Mouse (Mus musculus) intestine, postnatal 0 days (tissue): ENCODE measurements around the gene Robo1. TPM values are rescaled to one million over a fixed set of nuclear protein-coding genes. Genes with fewer than 3 reads are reported as not detected.

Source experiments
- ATAC-seq: fragments of 200-750 bp; cut with Nextera tagmentation; 2 replicates; pipeline ENCODE4 v1.8.0; 2017; ENCODE audit warnings: mild to moderate bottlenecking, moderate TSS enrichment, moderate library complexity
- H3K27ac ChIP-seq: fragments of 300-500 bp; sonication (generic); 2 replicates; pipeline ENCODE4 v1.5.1; 2014; ENCODE audit warnings: mild to moderate bottlenecking, low read depth, low read length, moderate library complexity
- H3K27me3 ChIP-seq: fragments of 300-500 bp; sonication (generic); replicated peaks from 2 replicates; pipeline ENCODE4 v1.6.1; 2014; ENCODE audit warnings: low read length, mixed read lengths; ENCODE audit not compliant: control insufficient read depth, insufficient read depth
- H3K36me3 ChIP-seq: fragments of 300-500 bp; sonication (generic); 2 replicates; pipeline ENCODE4 v1.6.1; 2014; ENCODE audit warnings: mild to moderate bottlenecking, moderate library complexity; ENCODE audit not compliant: control insufficient read depth, insufficient read depth
- H3K4me1 ChIP-seq: fragments of 300-500 bp; sonication (generic); replicated peaks from 2 replicates; pipeline ENCODE4 v1.6.1; 2014; ENCODE audit warnings: antibody characterized with exemption, low read length, mixed read lengths; ENCODE audit not compliant: control insufficient read depth, insufficient read depth
- H3K4me2 ChIP-seq: fragments of 300-500 bp; sonication (generic); replicated peaks from 2 replicates; pipeline ENCODE4 v1.6.1; 2014; ENCODE audit warnings: low read depth, mild to moderate bottlenecking, moderate library complexity
- H3K4me3 ChIP-seq: fragments of 300-500 bp; sonication (generic); 2 replicates; pipeline ENCODE4 v1.5.1; 2014; ENCODE audit warnings: low read depth, low read length
- H3K9ac ChIP-seq: fragments of 300-500 bp; sonication (generic); 2 replicates; pipeline ENCODE4 v1.6.1; 2014; ENCODE audit warnings: mild to moderate bottlenecking, low read depth, low read length
- H3K9me3 ChIP-seq: fragments of 300-500 bp; sonication (generic); 2 replicates; pipeline ENCODE4 v1.6.1; 2016; ENCODE audit warnings: mixed run types; ENCODE audit not compliant: control insufficient read depth
- CTCF ChIP-seq: sonication (generic); IDR thresholded peaks from 2 replicates; pipeline ENCODE4 v1.5.1; 2016; ENCODE audit warnings: low read depth, mild to moderate bottlenecking, control low read depth, antibody characterized with exemption, moderate library complexity
- WGBS: fragments of 180-500 bp; shearing (Covaris S2); extraction: QIAGEN DNeasy Blood & Tissue Kit; methylation state at CpG from one replicate; pipeline ENCODE4 v1.1.7; 2014; 5-methylcytosine and 5-hydroxymethylcytosine counted together
- polyA plus RNA-seq: library from polyadenylated mRNA; unstranded; fragments of >200 nt; fragmentation: Nextera tagmentation; extraction: Ambion mirVana; gene quantifications from 2 replicates; pipeline ENCODE4 v1.2.1, GENCODE M21; 2015

Gene Robo1
- polyA plus RNA-seq, 1 experiment from 2014 or later, result 2.7 TPM

- no peak for TF ChIP-seq CTCF
- Histone ChIP-seq H3K4me1 (peaks cover 3% of the 10 kb centered on the region; the same call in 1 of the 2 replicates), H3K36me3 (no peaks in the 10 kb centered on the region; the same call in 1 of the 2 replicates), H3K27me3 (no peaks in the 10 kb centered on the region), H3K27ac (no peak overlapping the region), H3K4me2 (no peak overlapping the region), H3K4me3 (no peak overlapping the region), H3K9me3 (no peaks in the 10 kb centered on the region), H3K9ac (no peak overlapping the region)
- 95% methylated on average over 11 of the region's 11 CpGs for WGBS
- no peak for ATAC-seq
Measured at GRCm38 (mm10) chr16:73004601-73005000, 696.5 kb downstream of the Robo1 start.

- no peak for TF ChIP-seq CTCF
- ATAC-seq, result no peak
- no peak overlapping the region for H3K4me2 ChIP-seq
- no peak overlapping the region for H3K27ac ChIP-seq
- no peaks in the 10 kb centered on the region for H3K9me3 ChIP-seq
- no peak overlapping the region for H3K9ac ChIP-seq
- no peaks in the 10 kb centered on the region; the same call in 1 of the 2 replicates for H3K36me3 ChIP-seq
- H3K4me1 ChIP-seq, result no peaks in the 10 kb centered on the region
- 79% methylated on average over 4 of the region's 4 CpGs for WGBS
- no peaks in the 10 kb centered on the region for H3K27me3 ChIP-seq
- no peak overlapping the region for H3K4me3 ChIP-seq
Measured at GRCm38 (mm10) chr16:73005831-73006230, 697.7 kb downstream of the Robo1 start.

- Histone ChIP-seq H3K36me3 (no peaks in the 10 kb centered on the region; the same call in 1 of the 2 replicates), H3K4me1 (no peaks in the 10 kb centered on the region), H3K4me2 (no peak overlapping the region), H3K9me3 (no peaks in the 10 kb centered on the region), H3K4me3 (no peak overlapping the region), H3K9ac (no peak overlapping the region), H3K27me3 (no peaks in the 10 kb centered on the region), H3K27ac (no peak overlapping the region)
- TF ChIP-seq CTCF, result no peak
- 59% methylated on average over 8 of the region's 8 CpGs for WGBS
- ATAC-seq, result no peak
Measured at GRCm38 (mm10) chr16:73007434-73007833, 699.3 kb downstream of the Robo1 start.

- WGBS, result 44% methylated on average over 7 of the region's 7 CpGs
- no peak overlapping the region for H3K4me2 ChIP-seq
- no peaks in the 10 kb centered on the region for H3K9me3 ChIP-seq
- no peaks in the 10 kb centered on the region for H3K27me3 ChIP-seq
- no peaks in the 10 kb centered on the region for H3K4me1 ChIP-seq
- H3K27ac ChIP-seq, result no peak overlapping the region
- H3K4me3 ChIP-seq, result no peak overlapping the region
- no peak for ATAC-seq
- no peak overlapping the region for H3K9ac ChIP-seq
- TF ChIP-seq CTCF, result no peak
- H3K36me3 ChIP-seq, result no peaks in the 10 kb centered on the region
Measured at GRCm38 (mm10) chr16:73011313-73011712, 703.2 kb downstream of the Robo1 start.

GRCm38 (mm10) chr16:73012926-73013325 lies 704.8 kb downstream of the Robo1 start:
- Histone ChIP-seq H3K27ac (no peak overlapping the region), H3K9me3 (no peaks in the 10 kb centered on the region), H3K4me3 (no peak overlapping the region), H3K27me3 (no peaks in the 10 kb centered on the region), H3K36me3 (no peaks in the 10 kb centered on the region), H3K4me1 (no peaks in the 10 kb centered on the region), H3K9ac (no peak overlapping the region), H3K4me2 (no peak overlapping the region)
- TF ChIP-seq CTCF, result no peak
- no peak for ATAC-seq
- WGBS, result 92% methylated on average over 11 of the region's 11 CpGs

- no peak overlapping the region for H3K4me3 ChIP-seq
- 51% methylated on average over 8 of the region's 8 CpGs for WGBS
- no peaks in the 10 kb centered on the region for H3K9me3 ChIP-seq
- H3K4me1 ChIP-seq, result no peaks in the 10 kb centered on the region
- ATAC-seq, result no peak
- H3K27me3 ChIP-seq, result no peaks in the 10 kb centered on the region
- no peaks in the 10 kb centered on the region for H3K36me3 ChIP-seq
- H3K4me2 ChIP-seq, result no peak overlapping the region
- H3K9ac ChIP-seq, result no peak overlapping the region
- no peak overlapping the region for H3K27ac ChIP-seq
- no peak for TF ChIP-seq CTCF
Measured at GRCm38 (mm10) chr16:73014544-73014943, 706.4 kb downstream of the Robo1 start.

- Histone ChIP-seq H3K9ac (no peak overlapping the region), H3K36me3 (no peaks in the 10 kb centered on the region), H3K4me3 (no peak overlapping the region), H3K27ac (no peak overlapping the region), H3K4me2 (no peak overlapping the region), H3K4me1 (no peaks in the 10 kb centered on the region), H3K9me3 (no peaks in the 10 kb centered on the region), H3K27me3 (no peaks in the 10 kb centered on the region)
- no peak for TF ChIP-seq CTCF
- WGBS, result 73% methylated on average over 4 of the region's 4 CpGs
- ATAC-seq, result no peak
Measured at GRCm38 (mm10) chr16:73015976-73016375, 707.9 kb downstream of the Robo1 start.
